Mouse (Mus musculus) hindbrain, embryonic 11.5 days (tissue): ENCODE measurements around the gene Vmn2r52. TPM values are rescaled to one million over a fixed set of nuclear protein-coding genes. Genes with fewer than 3 reads are reported as not detected.
"Not testable (repeated sequence)": the region's sequence is repeated elsewhere in the genome, so short reads cannot be mapped to it uniquely, and the experiment has no call there.

Source experiments
- ATAC-seq: fragments of 200-750 bp; cut with Nextera tagmentation; 2 replicates; pipeline ENCODE4 v1.8.0; 2017; ENCODE audit warnings: mild to moderate bottlenecking, moderate TSS enrichment, moderate library complexity; ENCODE audit not compliant: low FRiP score
- DNase-seq: peaks from one replicate; pipeline ENCODE4 v3.0.0-alpha.2; 2015; ENCODE audit warnings: low spot score
- H3K27ac ChIP-seq: fragments of 300-500 bp; sonication (generic); 2 replicates; pipeline ENCODE4 v1.5.1; 2014; ENCODE audit warnings: mild to moderate bottlenecking, low read depth, low read length
- H3K27me3 ChIP-seq: fragments of 300-500 bp; sonication (generic); 2 replicates; pipeline ENCODE4 v1.6.1; 2014; ENCODE audit warnings: mild to moderate bottlenecking, low read length, moderate library complexity, mixed read lengths; ENCODE audit not compliant: control insufficient read depth, insufficient read depth
- H3K36me3 ChIP-seq: fragments of 300-500 bp; sonication (generic); 2 replicates; pipeline ENCODE4 v1.6.1; 2014; ENCODE audit warnings: mild to moderate bottlenecking, low read length, moderate library complexity, mixed read lengths; ENCODE audit not compliant: control insufficient read depth, insufficient read depth
- H3K4me1 ChIP-seq: fragments of 300-500 bp; sonication (generic); replicated peaks from 2 replicates; pipeline ENCODE4 v1.6.1; 2014; ENCODE audit warnings: low read length, mixed read lengths; ENCODE audit not compliant: control insufficient read depth, insufficient read depth
- H3K4me2 ChIP-seq: fragments of 300-500 bp; sonication (generic); replicated peaks from 2 replicates; pipeline ENCODE4 v1.6.1; 2014; ENCODE audit warnings: mild to moderate bottlenecking, low read depth, low read length
- H3K4me3 ChIP-seq: fragments of 300-500 bp; sonication (generic); 2 replicates; pipeline ENCODE4 v1.5.1; 2014; ENCODE audit warnings: low read depth, low read length
- H3K9ac ChIP-seq: fragments of 300-500 bp; sonication (generic); 2 replicates; pipeline ENCODE4 v1.6.1; 2014; ENCODE audit warnings: low read depth, low read length
- H3K9me3 ChIP-seq: fragments of 300-500 bp; sonication (generic); 2 replicates; pipeline ENCODE4 v1.6.1; 2016; ENCODE audit warnings: low read length; ENCODE audit not compliant: control insufficient read depth
- WGBS: fragments of 180-500 bp; shearing (Covaris S2); extraction: QIAGEN DNeasy Blood & Tissue Kit; methylation state at CpG from one replicate; pipeline ENCODE4 v1.1.7; 2014; 5-methylcytosine and 5-hydroxymethylcytosine counted together
- polyA plus RNA-seq: library from polyadenylated mRNA; unstranded; fragments of >200 nt; fragmentation: Nextera tagmentation; extraction: Ambion mirVana; gene quantifications from 2 replicates; pipeline ENCODE4 v1.2.1, GENCODE M21; 2014

Vmn2r52 gene
- not detected in 2 replicates for polyA plus RNA-seq

- no peak for ATAC-seq
- Histone ChIP-seq H3K27me3 (no peaks in the 10 kb centered on the region), H3K9ac (no peak within 1 kb of the TSS), H3K9me3 (0 out of 2 replicates have a peak, but pooled peaks cover 3% of the 10 kb centered on the region), H3K4me3 (no peak within 1 kb of the TSS), H3K36me3 (no peaks in the 10 kb centered on the region), H3K4me2 (no peak within 1 kb of the TSS), H3K27ac (no peak within 1 kb of the TSS), H3K4me1 (no peaks in the 10 kb centered on the region)
- WGBS = 84% methylated on average over 1 of the region's 1 CpGs
- no peak for DNase-seq
Observed at GRCm38 (mm10) chr7:10176473-10176872, at the start of gene Vmn2r52. Gene Vmn2r52 (minus strand): TSS chr7:10176573.

GRCm38 (mm10) chr7:10105641-10106040 is 70.7 kb downstream of the Vmn2r52 start, which contains the start of gene Vmn2r51:
Gene Vmn2r51 (minus strand): TSS chr7:10105741.
- not testable (repeated sequence) for H3K9ac ChIP-seq
- 62% methylated on average over 1 of the region's 1 CpGs for WGBS

More at GRCm38 (mm10) chr7:10105641-10106040, 70.7 kb downstream of the Vmn2r52 start, which contains the start of gene Vmn2r51:
- H3K4me1 ChIP-seq, H3K4me2 ChIP-seq, H3K27me3 ChIP-seq, ATAC-seq, H3K36me3 ChIP-seq, H3K4me3 ChIP-seq, H3K27ac ChIP-seq, DNase-seq, H3K9me3 ChIP-seq: not testable (repeated sequence)

Other genes starting within 250 kb of the Vmn2r52 start
- gene Vmn2r48, start 223.0 kb downstream of the Vmn2r52 start, polyA plus RNA-seq = not detected in 2 replicates
- gene Vmn2r49, start 184.3 kb downstream of the Vmn2r52 start, polyA plus RNA-seq = not detected in 2 replicates
- not detected in 2 replicates for gene Vmn2r50, start 123.3 kb downstream of the Vmn2r52 start, polyA plus RNA-seq
- not detected in 2 replicates for gene Vmn2r51, start 70.8 kb downstream of the Vmn2r52 start, polyA plus RNA-seq
- gene Vmn1r66, start 101.4 kb upstream of the Vmn2r52 start, polyA plus RNA-seq = not detected in 2 replicates